Mouse (Mus musculus) neural tube, embryonic 12.5 days (tissue): Measurements from ENCODE around the gene Glt6d1. TPM values are rescaled to one million over a fixed set of nuclear protein-coding genes. Genes with fewer than 3 reads are reported as not detected.

ENCODE experiments used
- ATAC-seq: fragments of 200-750 bp; cut with Nextera tagmentation; 2 replicates; pipeline ENCODE4 v1.8.0; 2017; ENCODE audit warnings: low read depth, mild to moderate bottlenecking, moderate TSS enrichment, moderate library complexity; ENCODE audit not compliant: low FRiP score
- H3K27ac ChIP-seq: fragments of 300-500 bp; sonication (generic); 2 replicates; pipeline ENCODE4 v1.5.1; 2016
- H3K27me3 ChIP-seq: fragments of 300-500 bp; sonication (generic); replicated peaks from 2 replicates; pipeline ENCODE4 v1.6.1; 2016; ENCODE audit warnings: mild to moderate bottlenecking
- H3K36me3 ChIP-seq: fragments of 300-500 bp; sonication (generic); 2 replicates; pipeline ENCODE4 v1.6.1; 2016; ENCODE audit warnings: mild to moderate bottlenecking
- H3K4me1 ChIP-seq: fragments of 300-500 bp; sonication (generic); 2 replicates; pipeline ENCODE4 v1.6.1; 2016
- H3K4me2 ChIP-seq: fragments of 300-500 bp; sonication (generic); replicated peaks from 2 replicates; pipeline ENCODE4 v1.6.1; 2016; ENCODE audit warnings: mild to moderate bottlenecking
- H3K4me3 ChIP-seq: fragments of 300-500 bp; sonication (generic); 2 replicates; pipeline ENCODE4 v1.5.1; 2016
- H3K9ac ChIP-seq: fragments of 300-500 bp; sonication (generic); 2 replicates; pipeline ENCODE4 v1.6.1; 2016; ENCODE audit warnings: mild to moderate bottlenecking
- H3K9me3 ChIP-seq: fragments of 300-500 bp; sonication (generic); 2 replicates; pipeline ENCODE4 v1.6.1; 2016; ENCODE audit warnings: mild to moderate bottlenecking
- WGBS: fragments of 180-500 bp; shearing (Covaris S2); methylation state at CpG from one replicate; pipeline ENCODE4 v1.1.7; 2016; 5-methylcytosine and 5-hydroxymethylcytosine counted together
- polyA plus RNA-seq: library from polyadenylated mRNA; unstranded; fragments of >200 nt; fragmentation: Nextera tagmentation; extraction: Ambion mirVana; gene quantifications from 2 replicates; pipeline ENCODE4 v1.2.1, GENCODE M21; 2016

Glt6d1 gene
- polyA plus RNA-seq, 1 experiment from 2014 or later, result not detected

GRCm38 (mm10) chr2:25785573-25786322 is 29.9 kb downstream of the Glt6d1 start:
- Histone ChIP-seq H3K4me2 (no peak overlapping the region), H3K9ac (no peak overlapping the region), H3K36me3 (no peaks in the 10 kb centered on the region), H3K27ac (no peak overlapping the region), H3K9me3 (no peaks in the 10 kb centered on the region), H3K27me3 (no peaks in the 10 kb centered on the region), H3K4me1 (0 out of 2 replicates have a peak, but pooled peaks cover 3% of the 10 kb centered on the region), H3K4me3 (no peak overlapping the region)
- ATAC-seq, result no peak
- 70% methylated on average over 5 of the region's 5 CpGs for WGBS

DNA sequence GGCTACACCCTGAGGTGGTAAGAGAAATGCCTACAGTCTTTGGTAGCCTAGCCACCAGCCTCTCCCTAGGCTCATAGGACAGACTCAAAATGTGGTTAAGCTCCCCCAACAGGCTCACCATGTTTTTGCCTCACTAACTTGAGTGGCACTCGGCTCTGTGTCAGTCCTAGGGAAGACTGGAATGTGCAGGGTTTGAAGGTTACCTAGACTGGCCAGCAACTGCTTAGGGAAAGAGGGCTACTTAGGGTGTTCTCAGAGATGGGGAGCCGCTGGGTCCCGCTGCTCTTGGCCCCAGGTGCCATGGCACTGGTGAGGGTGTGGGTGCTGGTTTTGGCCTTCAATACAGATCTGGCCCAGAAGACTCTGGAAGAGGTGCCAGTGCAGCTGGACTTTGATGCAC is 33.7 kb downstream of the Glt6d1 start, which contains the start of gene Gm13539:
TSS of gene Gm13539 (plus strand) at position 301 of the 400 bp plus-strand sequence.
- H3K27ac ChIP-seq, result no peak within 1 kb of the TSS
- no peaks in the 10 kb centered on the region for H3K9me3 ChIP-seq
- H3K36me3 ChIP-seq, result no peaks in the 10 kb centered on the region
- H3K4me3 ChIP-seq, result no peak within 1 kb of the TSS
- no peak within 1 kb of the TSS for H3K4me2 ChIP-seq
- no peak within 1 kb of the TSS for H3K9ac ChIP-seq
- 88% methylated on average over 3 of the region's 3 CpGs for WGBS
- no peak for ATAC-seq
- H3K27me3 ChIP-seq, result no peaks in the 10 kb centered on the region
- H3K4me1 ChIP-seq, result 0 out of 2 replicates have a peak, but pooled peaks cover 3% of the 10 kb centered on the region

- no peaks in the 10 kb centered on the region for H3K36me3 ChIP-seq
- no peaks in the 10 kb centered on the region for H3K4me1 ChIP-seq
- no peak overlapping the region for H3K9ac ChIP-seq
- no peak overlapping the region for H3K4me3 ChIP-seq
- no peaks in the 10 kb centered on the region for H3K27me3 ChIP-seq
- 61% methylated on average over 4 of the region's 4 CpGs for WGBS
- no peaks in the 10 kb centered on the region for H3K9me3 ChIP-seq
- no peak overlapping the region for H3K4me2 ChIP-seq
- ATAC-seq, result no peak
- no peak overlapping the region for H3K27ac ChIP-seq
Observed at GRCm38 (mm10) chr2:25780921-25781320, 34.7 kb downstream of the Glt6d1 start.

DNA sequence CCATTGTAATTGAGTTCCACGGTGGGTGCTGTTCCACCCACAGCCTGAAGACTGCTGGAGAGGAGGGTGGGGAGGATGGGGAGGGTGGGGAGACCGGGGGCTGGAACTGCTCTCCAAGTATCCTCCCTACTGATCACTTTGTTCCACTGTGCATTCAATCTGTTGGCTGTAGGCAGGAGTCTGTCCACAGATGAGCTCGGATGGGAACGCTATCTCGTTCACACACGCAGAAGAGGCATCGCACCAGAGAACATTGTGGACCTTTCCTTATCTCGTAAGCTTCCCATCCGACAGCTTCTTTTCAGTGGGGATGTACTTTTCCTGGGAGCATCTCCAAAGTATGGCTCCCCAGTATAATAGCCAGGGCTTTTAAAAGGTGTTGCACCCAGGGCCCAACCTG is 36.6 kb downstream of the Glt6d1 start:
- no peak for ATAC-seq
- H3K4me1 ChIP-seq, result no peaks in the 10 kb centered on the region

DNA sequence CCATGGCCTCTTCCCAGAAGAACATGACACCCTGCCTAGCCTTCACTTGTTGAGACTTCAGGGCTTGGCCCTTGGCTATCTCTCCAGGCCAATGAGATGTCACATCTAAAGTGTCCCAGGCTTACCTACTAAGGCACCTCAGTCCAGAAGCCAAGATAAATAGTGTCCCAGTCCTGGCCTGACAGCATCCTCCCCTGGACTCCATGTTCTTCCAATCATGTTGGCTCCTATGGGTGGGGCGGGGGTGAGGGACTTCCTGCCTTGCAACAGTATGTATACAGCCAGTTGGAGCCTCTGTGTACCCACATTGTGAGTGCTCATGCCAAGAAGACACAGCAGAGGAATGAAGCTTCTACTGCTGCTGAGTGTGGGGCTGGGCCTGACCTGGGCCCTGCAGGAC is 38.9 kb downstream of the Glt6d1 start, which contains the start of gene Lcn11:
TSS of gene Lcn11 (plus strand) at position 301 of the 400 bp plus-strand sequence.
- Histone ChIP-seq H3K27ac (no peak within 1 kb of the TSS), H3K4me1 (no peaks in the 10 kb centered on the region), H3K4me2 (no peak within 1 kb of the TSS), H3K27me3 (no peaks in the 10 kb centered on the region), H3K36me3 (no peaks in the 10 kb centered on the region), H3K4me3 (no peak within 1 kb of the TSS), H3K9ac (no peak within 1 kb of the TSS), H3K9me3 (no peaks in the 10 kb centered on the region)
- WGBS, result 92% methylated on average over 1 of the region's 1 CpGs
- ATAC-seq, result no peak

More for the DNA sequence above, 36.6 kb downstream of the Glt6d1 start:
- no peaks in the 10 kb centered on the region for H3K27me3 ChIP-seq
- no peak overlapping the region for H3K4me3 ChIP-seq
- 93% methylated on average over 9 of the region's 9 CpGs for WGBS
- H3K36me3 ChIP-seq, result no peaks in the 10 kb centered on the region
- no peaks in the 10 kb centered on the region for H3K9me3 ChIP-seq
- H3K9ac ChIP-seq, result no peak overlapping the region
- H3K27ac ChIP-seq, result no peak overlapping the region
- no peak overlapping the region for H3K4me2 ChIP-seq

DNA sequence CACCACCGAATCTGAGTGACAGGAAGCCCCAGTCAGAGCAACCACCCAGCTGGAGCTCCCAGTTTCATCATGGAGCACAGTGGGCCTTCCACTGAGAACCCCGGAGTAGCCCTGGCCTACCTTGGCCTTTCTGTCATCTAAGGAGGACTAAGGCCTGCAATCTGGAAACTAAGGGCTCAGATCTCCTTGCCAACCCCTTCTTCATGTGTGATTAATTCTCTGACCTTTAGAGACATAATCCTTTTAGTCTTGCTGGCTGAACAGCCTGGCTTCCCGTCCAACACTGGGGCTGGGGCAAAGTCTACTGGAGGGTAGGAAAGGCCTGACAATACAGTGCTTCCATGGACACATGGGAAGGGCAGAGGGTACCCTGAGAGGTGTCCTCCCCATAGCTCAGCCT is 39.7 kb downstream of the Glt6d1 start:
- no peak overlapping the region for H3K9ac ChIP-seq
- no peak overlapping the region for H3K4me2 ChIP-seq
- ATAC-seq, result no peak
- no peaks in the 10 kb centered on the region for H3K9me3 ChIP-seq
- no peak overlapping the region for H3K27ac ChIP-seq
- 84% methylated on average over 3 of the region's 3 CpGs for WGBS
- no peaks in the 10 kb centered on the region for H3K27me3 ChIP-seq
- H3K4me1 ChIP-seq, result no peaks in the 10 kb centered on the region
- H3K36me3 ChIP-seq, result no peaks in the 10 kb centered on the region
- H3K4me3 ChIP-seq, result no peak overlapping the region

GRCm38 (mm10) chr2:25774640-25775039 is 41.0 kb downstream of the Glt6d1 start:
- no peak overlapping the region for H3K9ac ChIP-seq
- H3K4me3 ChIP-seq, result no peak overlapping the region
- H3K4me1 ChIP-seq, result no peaks in the 10 kb centered on the region
- ATAC-seq, result no peak
- H3K4me2 ChIP-seq, result no peak overlapping the region
- H3K27ac ChIP-seq, result no peak overlapping the region
- no peaks in the 10 kb centered on the region for H3K27me3 ChIP-seq
- no peaks in the 10 kb centered on the region for H3K36me3 ChIP-seq
- WGBS, result 83% methylated on average over 2 of the region's 2 CpGs
- H3K9me3 ChIP-seq, result no peaks in the 10 kb centered on the region

DNA sequence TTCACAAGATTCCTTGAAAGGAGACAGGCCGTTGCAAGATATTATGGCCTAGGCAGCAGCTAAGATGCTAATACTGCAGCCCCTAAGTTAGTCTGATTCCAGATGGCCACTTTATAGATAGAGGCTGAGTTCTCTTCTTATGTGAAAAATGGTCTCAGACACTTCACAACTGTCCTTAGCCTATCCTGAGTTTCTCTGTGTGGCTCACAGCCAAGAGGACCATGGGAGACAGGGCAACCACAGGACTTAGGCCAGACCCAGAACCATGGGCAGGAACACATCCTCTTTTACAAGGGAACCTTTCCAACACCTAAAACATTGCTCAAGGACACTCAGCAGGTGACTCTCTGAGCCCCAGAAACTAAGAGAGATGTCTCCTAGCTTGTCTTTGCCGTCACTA is 42.1 kb downstream of the Glt6d1 start:
- Histone ChIP-seq H3K4me3 (no peak overlapping the region), H3K4me1 (no peaks in the 10 kb centered on the region), H3K9me3 (no peaks in the 10 kb centered on the region), H3K27ac (no peak overlapping the region), H3K27me3 (no peaks in the 10 kb centered on the region), H3K4me2 (no peak overlapping the region), H3K36me3 (no peaks in the 10 kb centered on the region), H3K9ac (no peak overlapping the region)
- no peak for ATAC-seq
- WGBS, result 93% methylated on average over 2 of the region's 2 CpGs

GRCm38 (mm10) chr2:25767764-25768163 is 47.9 kb downstream of the Glt6d1 start:
- 79% methylated on average over 4 of the region's 4 CpGs for WGBS
- H3K4me1 ChIP-seq, result no peaks in the 10 kb centered on the region
- no peak overlapping the region for H3K27ac ChIP-seq
- no peak overlapping the region for H3K9ac ChIP-seq
- no peak overlapping the region for H3K4me2 ChIP-seq
- no peaks in the 10 kb centered on the region for H3K9me3 ChIP-seq
- no peak for ATAC-seq
- H3K27me3 ChIP-seq, result no peaks in the 10 kb centered on the region
- H3K4me3 ChIP-seq, result no peak overlapping the region
- no peaks in the 10 kb centered on the region for H3K36me3 ChIP-seq

GRCm38 (mm10) chr2:25765269-25765668 is 50.4 kb downstream of the Glt6d1 start, which contains the start of gene Lcn3:
Lcn3 (plus strand) TSS chr2:25765569.
- Histone ChIP-seq H3K4me1 (no peaks in the 10 kb centered on the region), H3K27me3 (no peaks in the 10 kb centered on the region), H3K27ac (no peak within 1 kb of the TSS), H3K4me2 (no peak within 1 kb of the TSS), H3K4me3 (no peak within 1 kb of the TSS), H3K9ac (no peak within 1 kb of the TSS), H3K36me3 (no peaks in the 10 kb centered on the region), H3K9me3 (no peaks in the 10 kb centered on the region)
- WGBS, result 51% methylated on average over 2 of the region's 2 CpGs
- ATAC-seq, result no peak

GRCm38 (mm10) chr2:25758064-25758625 is 57.5 kb downstream of the Glt6d1 start:
- no peak overlapping the region for H3K4me2 ChIP-seq
- H3K4me1 ChIP-seq, result 0 out of 2 replicates have a peak, but pooled peaks cover 5% of the 10 kb centered on the region
- no peaks in the 10 kb centered on the region for H3K9me3 ChIP-seq
- no peak overlapping the region for H3K9ac ChIP-seq
- H3K4me3 ChIP-seq, result no peak overlapping the region
- no peak for ATAC-seq
- no peak overlapping the region for H3K27ac ChIP-seq
- H3K36me3 ChIP-seq, result no peaks in the 10 kb centered on the region
- H3K27me3 ChIP-seq, result no peaks in the 10 kb centered on the region
- 56% methylated on average over 4 of the region's 4 CpGs for WGBS

- no peak overlapping the region for H3K9ac ChIP-seq
- 89% methylated on average over 1 of the region's 1 CpGs for WGBS
- no peaks in the 10 kb centered on the region for H3K9me3 ChIP-seq
- H3K4me3 ChIP-seq, result no peak overlapping the region
- no peaks in the 10 kb centered on the region for H3K27me3 ChIP-seq
- ATAC-seq, result no peak
- 0 out of 2 replicates have a peak, but pooled peaks cover 5% of the 10 kb centered on the region for H3K4me1 ChIP-seq
- H3K27ac ChIP-seq, result no peak overlapping the region
- H3K36me3 ChIP-seq, result no peaks in the 10 kb centered on the region
- no peak overlapping the region for H3K4me2 ChIP-seq
Observed at GRCm38 (mm10) chr2:25754201-25754600, 61.4 kb downstream of the Glt6d1 start.
